Mouse (Mus musculus) adrenal gland, postnatal 25 days (tissue): ENCODE measurements around the gene Mog. TPM values are rescaled to one million over a fixed set of nuclear protein-coding genes. Genes with fewer than 3 reads are reported as not detected.
A peak's percentile ranks its signal among the peaks of the same experiment; 100 is the strongest.

Source experiments
- DNase-seq: peaks from one replicate; pipeline ENCODE4 v3.0.0; 2021; ENCODE audit warnings: mixed read lengths
- long read RNA-seq: library from polyadenylated mRNA; stranded (forward); transcript quantifications from one replicate; pipeline ENCODE4 v2.0.0, GENCODE M21; 2021
- total RNA-seq: library from RNA; stranded (reverse); gene quantifications from 2 replicates; pipeline ENCODE4 v1.2.3, GENCODE M21; 2021

The Mog gene
- not detected in 2 replicates for total RNA-seq
- long read RNA-seq: 0 reads

DNA sequence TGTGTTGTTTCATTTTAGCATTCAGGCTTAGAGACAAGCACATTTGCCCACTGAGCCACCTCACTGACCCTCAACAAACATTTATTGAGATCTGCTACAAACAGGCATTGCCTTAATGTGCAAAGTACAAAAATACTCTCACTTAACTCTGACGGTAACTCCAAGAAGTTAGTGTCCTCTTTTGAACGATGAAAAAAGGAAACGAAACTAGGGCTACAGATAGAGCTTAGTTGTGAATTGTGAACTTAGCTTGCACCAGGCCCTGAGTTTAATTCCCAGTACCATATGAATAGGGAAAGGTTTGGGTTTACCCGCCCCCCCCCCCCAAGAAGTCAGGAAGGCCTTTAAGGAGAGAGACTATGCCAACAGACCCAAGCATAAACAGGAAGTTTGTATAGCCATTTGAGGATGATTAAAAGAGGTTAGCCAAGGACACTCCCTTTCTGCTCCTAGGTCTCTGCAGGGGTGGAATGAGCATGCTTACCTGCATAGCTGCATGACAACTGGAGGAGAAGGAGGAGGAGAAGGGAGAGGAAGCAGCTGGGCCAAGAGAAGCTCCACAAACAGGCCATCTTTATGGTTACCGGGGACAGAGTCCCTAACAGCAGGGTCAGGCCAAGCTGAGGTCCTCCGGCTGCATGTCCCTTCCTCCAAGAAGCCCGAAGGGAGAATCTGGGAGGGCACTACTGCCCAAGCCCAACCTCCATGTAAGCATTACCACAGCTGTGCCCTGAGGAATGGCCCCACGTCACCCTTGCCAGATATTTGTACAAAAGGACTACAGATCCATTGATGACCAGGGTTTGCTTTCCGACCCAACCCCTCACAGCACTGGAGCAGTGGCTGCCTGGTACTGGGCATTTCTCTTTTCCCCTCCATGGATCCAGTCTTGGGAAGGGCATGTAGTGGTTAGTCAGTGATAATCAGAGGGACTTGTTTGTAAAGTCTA is at the start of gene Mog:
Mog (minus strand) TSS at position 771 of the 949 bp plus-strand sequence.
- no peak for DNase-seq

DNA sequence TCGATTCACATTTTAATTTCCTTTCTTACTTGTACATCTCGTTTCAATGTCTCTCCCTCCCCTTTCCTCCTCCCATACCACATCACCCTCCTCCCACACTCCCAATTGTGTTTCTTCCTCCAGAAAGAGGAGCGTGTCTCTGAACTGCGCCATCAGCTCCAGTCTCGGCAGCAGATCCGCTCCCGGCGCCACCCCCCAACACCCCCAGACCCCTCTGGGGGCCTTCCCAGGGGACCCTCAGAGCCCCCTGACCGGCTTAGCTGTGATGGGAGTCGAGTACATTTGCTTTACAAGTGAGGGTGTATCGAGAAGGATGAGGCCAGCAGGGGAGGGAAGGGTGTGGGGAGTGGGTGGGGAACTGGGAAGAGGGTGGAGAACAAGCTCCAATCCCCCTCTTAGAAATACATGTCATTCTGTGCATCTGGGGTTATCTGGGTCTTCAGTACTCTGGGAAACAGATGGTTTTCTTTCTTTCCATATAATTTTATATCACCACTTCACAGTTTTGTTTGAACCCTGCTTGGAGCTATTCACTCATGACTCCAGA is 49.6 kb upstream of the Mog start:
- no peak for DNase-seq

DNA sequence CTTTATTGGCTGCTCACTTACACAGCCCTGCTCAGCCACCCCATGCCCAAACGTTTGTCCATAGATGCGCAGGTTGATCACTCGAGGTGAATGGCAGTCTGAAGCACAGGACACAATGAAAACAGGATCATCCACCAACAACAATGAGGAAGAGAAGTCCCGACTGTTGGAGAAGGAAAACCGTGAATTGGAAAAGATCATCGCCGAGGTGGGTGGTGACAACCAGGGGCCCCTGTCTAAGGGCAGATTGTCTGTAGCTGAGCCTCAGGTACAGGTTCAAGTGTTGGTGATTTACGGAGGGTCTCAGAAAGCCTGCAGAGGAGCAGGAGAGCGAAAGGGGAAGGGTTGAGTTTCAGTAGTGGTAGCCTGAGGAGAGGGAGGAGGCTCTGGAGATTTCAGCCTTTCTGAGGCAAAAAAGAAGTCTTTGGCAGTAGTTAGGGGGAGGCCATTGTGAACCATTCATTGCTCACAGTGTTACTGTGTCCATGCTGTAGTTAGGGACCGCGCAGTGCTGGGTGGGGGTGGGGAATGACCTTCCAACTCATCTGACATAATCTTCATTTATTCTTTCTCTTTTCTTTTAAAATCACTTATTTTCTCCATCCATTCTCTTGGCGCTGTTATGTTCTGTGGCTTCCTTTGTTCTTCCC is 49.0 kb upstream of the Mog start:
- DNase-seq: no peak

DNA sequence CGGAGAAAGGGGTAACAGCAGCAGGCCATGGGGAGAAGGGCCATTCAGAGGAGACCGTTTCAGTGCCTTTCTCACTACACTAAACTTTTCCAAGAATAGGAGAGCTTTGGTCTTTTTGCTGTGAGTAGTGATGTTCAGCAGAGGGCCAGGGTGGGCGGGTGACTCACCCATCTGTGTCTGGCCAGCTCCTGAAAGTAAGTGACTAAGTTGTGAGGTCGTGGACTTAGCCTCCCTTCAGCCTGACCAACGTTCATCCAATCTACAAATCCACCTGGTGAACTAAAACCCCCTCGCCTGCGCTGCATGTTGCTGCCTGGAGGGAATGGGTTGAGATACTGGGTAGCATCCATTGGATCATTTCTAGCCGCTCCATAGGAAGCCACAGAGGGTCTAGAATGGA is 46.9 kb upstream of the Mog start:
- no peak for DNase-seq

DNA sequence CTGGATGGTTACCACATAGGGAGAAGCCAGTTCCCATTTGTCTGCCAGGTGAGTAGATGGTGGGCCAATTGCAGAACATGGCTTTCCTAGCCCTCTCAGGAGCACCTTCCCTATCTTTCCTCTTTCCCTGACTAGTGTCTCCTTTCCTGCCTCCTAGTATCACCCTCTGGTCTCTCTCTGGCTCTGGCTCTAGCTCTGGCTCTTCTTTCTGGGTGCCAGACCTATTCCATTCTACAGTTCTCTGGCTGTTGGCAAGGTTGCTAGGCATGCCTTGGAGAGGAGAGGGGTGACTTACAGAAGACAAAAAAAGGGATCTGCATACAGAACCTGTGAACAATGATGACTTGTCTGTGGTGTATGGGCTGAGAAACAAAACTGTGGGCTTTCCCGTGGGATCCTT is 44.7 kb upstream of the Mog start:
- no peak for DNase-seq

DNA sequence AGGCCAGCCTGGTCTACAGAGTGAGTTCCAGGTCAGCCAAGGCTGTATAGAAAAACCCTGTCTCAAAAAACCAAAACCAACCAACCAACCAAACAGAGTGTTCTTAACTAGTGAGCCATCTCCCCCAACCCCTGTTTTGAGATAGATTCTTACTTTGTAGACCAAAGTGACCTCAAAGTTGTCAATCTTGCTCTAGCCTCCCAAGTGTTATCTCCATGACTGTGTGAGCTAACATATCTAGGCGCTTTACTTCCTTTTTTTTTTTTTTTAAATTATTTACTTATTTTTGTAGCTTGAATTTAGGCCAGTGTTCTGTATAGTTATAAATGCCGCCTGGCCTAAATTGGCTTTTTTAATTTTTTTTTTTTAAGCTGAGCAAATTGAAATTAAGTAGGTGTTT is 42.8 kb upstream of the Mog start:
- no peak for DNase-seq

DNA sequence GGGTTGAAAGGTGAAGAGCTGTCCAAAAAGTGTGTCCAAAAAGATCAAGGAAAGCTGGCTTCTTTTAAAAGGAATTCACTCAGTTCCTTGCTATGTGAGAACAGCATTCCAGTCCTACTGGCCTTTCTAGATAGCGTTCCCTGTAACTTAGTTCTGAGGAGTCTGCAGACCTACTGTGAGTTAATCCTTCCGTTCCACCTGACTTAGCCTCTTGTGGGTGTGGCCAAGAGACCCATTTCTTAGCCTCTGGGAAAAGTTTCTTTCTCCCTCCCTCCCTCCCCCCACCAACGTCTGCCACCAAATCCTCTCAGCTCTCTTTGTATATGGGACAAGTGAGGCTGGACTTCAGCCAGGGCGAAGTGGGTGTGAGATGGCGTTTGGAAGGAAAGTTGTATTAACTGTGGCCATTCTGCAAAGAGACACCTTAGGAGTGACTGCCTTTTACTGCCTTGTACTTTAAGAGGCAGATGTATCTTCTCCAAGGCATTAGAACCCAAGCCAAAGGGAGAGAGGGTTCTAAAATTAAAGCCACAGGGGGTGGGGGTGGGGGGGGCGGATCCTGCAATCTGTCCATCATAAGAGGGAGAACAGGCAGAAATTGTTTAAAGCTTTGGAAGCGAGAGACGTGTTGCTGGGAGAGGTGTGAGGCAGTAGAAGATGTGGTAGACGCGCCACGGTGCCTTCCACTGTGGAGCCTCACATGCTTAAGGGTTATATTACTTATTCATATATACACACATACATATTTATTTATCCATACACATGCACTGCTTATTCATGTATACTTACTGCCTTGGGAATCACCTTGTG is 40.7 kb upstream of the Mog start:
- no peak for DNase-seq

DNA sequence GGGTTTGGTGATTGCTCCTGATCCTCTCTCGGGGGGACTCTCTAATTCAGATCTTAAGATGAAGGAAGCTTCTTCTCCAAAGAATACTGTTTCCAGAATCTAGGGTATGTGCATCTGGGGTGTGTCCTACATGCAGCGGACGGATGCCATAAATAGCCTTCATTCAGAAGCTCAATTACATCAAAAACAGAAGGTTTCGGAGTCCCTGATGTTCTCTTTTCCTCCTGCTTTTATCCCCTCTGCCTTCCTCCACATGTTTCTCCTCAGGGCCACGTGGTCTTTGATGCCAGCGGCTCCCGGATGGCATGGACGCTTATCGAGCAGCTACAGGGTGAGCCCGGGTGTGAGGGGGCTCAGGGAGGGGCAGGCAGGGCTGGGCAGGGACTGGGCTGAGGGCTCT is 39.9 kb upstream of the Mog start:
- DNase-seq: no peak

DNA sequence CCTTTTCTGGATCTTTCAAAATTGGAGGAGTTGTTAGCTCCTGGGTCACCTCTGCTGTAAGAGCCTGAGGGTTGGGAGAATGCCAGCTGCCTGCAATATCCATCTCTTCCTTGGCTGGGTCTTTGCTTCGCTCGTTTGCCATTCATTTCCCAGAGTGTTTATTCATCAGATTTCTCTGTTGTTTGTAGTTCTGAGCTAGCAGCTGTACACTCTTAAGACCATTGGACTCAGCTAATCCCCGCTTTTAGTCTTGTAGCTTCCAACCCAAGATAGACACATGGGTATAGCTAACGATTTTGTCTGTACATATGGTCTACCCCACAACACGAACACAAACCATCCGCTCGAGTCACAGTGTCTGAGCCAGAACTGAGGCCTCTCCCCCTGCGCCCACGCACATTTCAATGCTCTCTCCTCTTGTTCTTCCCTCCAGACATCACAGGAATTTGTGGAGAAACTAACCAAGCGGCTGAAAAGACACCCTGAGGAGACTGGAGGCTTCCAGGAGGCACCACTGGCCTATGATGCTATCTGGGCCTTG is 39.0 kb upstream of the Mog start:
- DNase-seq: no peak

DNA sequence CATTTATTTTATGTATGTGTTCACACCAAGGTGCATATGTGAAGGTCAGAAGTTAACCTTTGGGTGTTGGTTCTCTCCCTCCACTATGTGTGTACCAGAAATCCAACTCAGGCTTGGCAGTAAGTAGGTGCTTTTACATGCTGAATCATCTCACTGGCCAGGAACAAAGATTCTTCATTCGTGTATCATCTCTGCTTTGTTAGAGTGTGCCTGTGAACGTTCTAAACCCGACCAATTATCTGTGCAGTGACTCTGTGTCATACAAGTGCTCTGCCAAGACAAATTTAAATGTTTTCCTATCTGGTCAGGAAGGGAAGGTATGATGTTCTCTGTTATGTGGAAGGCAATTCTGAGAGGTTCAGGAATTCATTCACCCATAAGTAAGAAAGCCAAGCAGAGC is 38.2 kb upstream of the Mog start:
- no peak for DNase-seq

DNA sequence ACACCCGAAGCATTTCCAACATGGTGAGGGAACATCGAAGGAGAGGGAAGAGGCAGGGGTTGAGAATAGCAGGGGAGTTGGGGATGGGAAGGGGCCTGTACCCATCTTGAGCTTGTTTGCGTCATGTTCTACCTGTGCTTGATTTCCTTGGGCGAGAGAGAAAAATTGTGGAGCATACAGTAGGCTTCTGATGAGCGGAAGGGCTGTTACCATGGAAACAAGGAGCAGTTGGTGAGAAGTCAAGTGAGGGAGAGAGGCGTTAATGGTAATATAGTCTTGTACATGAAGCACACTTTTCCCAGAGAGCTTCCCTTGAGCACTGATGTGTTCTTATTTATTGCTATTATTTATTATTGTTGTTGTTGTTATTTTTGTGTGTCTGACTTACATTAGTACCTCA is 33.8 kb upstream of the Mog start:
- DNase-seq: no peak

DNA sequence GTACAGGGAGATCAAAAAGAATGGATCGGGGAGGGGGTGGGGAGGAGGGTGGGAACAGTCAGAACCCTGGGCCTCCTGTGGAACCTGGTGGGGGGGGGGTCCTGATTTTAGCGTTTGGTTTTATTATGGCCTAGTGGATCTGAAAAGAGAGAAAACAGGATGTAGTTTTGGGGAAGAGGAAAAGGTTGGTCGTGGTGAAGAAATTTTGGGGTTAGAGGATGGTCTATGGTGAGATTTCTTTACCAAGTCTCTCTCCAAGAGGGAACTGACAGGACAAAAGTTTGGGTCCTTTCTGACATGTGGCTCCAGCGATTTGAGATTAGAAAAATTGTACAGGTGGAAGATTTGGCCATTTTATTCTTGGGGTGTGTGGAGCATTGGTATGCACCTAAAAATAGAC is 28.5 kb upstream of the Mog start:
- no peak for DNase-seq

DNA sequence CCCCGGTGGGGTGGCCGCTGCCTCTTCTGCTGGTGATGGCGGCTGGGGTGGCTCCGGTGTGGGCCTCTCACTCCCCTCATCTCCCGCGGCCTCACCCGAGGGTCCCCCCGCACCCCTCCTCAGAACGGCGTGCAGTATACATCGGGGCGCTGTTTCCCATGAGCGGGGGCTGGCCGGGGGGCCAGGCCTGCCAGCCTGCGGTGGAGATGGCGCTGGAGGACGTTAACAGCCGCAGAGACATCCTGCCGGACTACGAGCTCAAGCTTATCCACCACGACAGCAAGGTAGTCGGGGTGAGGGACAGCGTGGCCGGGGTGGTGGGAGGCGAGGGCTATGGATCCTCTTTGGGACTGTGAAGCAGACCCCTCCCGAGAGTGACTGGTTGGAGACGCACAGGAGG is 27.7 kb upstream of the Mog start:
- no peak for DNase-seq

DNA sequence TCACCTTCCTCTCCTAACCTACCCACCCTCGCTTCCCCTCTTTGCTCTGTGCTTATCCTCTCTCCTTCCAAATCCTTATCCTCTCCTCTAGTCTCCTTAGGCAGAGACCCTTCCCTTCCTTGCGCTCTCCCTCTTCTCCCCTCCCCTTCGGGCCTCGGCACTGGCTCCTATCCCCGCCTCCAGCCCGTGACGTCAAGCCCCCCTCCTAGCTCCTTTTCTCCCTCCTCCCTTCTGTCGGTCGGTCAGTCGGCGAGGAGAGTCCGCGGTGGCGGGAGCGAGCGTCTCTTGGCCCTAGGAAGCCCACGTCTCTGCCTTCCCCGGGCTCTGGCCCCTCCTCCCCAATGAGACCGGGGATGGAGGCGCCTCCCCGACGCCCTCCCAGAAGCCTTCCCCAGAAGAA is 27.2 kb upstream of the Mog start:
- DNase-seq: peak; percentile 87

DNA sequence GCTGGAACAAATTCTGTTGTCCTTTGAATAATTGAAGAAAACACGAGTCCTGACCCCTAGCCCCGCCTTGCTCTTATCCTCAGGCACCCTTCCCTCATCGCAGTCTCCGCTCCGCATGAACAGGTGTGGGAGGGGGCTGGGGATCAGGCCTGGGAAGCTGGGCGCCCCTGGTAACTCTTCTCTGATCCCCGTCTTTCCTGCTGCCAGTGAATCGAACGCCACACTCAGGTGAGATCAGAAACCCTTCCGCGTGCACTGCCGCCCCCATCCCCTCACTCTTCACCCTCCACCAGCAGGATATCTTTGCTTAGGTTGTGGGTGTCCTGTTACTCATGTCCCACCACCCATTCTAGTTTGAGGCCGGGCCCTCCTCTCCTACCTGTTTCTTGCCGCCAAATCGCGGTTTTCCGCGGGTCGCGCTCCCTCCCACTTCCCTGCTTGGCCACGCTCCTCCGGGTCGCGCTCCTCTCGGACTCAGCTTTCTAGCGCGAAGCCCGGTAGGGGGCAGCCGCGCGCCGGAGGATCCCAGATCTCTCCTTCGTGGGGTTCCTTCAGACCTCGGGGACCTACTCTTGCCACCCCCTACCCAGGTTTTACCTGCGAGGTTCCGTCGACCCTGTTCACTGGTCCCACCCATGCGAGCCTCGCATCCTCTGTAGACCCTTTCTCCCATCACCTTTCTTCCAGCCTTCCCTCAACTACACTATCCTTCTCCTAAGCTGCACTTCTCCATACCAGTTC is 26.5 kb upstream of the Mog start:
- peak; percentile 79 for DNase-seq

DNA sequence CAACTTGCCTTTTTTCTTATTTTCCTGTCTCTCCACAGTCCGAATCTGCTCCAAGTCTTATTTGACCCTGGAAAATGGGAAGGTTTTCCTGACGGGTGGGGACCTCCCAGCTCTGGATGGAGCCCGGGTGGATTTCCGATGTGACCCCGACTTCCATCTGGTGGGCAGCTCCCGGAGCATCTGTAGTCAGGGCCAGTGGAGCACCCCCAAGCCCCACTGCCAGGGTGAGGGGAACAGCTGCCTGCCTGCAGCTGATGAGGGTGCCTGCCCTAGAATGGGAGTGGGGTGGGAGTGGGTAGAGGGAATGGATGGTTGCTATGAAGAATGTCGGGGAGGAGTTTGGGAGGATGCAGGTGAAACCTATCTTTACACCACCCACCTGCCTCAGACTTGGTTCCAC is 25.2 kb upstream of the Mog start:
- no peak for DNase-seq

DNA sequence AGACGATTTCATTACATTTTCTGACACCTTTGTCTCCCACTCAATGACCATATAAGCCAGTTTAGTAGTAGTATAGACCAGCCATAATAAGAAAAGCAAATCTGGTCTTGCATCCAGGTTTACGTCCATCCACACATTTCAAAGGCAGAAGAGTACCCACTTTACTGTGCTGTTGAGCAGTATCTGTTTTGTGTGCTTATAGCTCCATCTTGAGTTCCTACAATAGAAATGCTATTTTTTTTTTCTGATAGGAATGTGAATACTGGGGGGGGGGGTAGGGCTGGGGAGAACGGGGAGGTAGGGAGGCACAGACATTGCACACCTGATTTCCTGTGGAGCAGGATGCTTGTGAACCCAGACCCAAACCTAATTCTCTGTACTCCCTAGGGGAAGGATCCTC is 24.8 kb upstream of the Mog start:
- DNase-seq: no peak

DNA sequence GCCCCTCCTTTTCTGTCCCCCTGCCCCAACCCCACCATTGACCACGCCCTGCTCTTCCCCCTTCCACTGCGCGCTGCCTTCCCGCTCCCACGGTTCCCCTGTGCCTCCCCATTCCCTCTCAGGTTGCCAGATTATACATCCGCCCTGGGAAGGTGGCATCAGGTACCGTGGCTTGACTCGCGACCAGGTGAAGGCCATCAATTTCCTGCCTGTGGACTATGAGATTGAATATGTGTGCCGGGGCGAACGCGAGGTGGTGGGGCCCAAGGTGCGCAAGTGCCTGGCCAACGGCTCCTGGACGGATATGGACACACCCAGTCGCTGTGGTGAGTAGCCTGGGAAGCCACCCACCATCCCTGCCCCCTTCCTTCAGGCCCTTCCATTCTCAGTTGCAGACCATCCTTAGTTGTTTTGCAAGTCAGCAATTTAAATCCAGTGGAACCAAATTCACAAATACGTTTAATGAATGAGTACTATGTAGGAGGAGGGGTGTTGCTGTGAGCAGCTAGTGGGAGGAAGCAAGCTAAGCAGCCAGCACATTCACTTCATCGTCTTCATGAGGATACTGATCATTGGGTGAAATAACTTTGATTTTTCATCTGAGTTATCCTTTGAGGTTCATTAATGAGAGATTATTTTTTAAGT is 24.3 kb upstream of the Mog start:
- no peak for DNase-seq

DNA sequence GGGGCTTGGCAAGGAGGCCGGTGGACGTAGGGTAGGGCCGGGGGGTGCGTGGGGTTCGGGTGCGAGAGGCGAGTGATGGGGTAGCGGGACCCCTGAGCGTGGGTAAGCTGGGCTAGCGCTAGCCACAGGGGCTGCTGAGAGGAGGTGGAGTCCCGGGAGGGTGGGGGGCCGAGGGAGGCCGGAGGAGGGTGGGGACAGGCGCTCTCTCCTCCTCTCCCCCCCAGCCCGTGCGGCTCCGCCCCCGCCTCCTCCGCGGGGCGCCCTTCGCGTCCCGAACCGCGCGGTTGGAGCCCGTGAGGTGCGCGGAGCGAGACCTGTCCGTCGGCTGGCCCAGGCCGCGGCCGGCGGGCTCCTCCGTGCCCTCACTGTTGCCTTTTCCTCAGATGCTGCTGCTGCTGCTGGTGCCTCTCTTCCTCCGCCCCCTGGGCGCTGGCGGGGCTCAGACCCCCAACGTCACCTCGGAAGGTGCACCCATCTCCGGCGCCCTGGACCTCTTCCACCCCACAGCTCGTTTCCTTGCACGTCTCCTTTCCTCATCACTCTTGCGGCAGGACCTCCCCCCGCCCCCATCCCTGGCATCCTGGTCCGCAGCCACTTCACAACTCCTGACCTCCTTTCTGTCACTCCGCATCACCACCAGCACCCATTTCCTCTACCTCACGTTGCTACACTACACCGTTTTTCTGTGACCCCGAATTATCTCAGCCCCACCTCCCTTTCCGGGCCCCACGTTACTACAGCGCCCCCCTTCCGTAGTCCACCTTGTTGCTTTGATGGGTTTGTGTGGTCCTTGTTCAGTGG is 23.3 kb upstream of the Mog start:
- peak; percentile 74 for DNase-seq

DNA sequence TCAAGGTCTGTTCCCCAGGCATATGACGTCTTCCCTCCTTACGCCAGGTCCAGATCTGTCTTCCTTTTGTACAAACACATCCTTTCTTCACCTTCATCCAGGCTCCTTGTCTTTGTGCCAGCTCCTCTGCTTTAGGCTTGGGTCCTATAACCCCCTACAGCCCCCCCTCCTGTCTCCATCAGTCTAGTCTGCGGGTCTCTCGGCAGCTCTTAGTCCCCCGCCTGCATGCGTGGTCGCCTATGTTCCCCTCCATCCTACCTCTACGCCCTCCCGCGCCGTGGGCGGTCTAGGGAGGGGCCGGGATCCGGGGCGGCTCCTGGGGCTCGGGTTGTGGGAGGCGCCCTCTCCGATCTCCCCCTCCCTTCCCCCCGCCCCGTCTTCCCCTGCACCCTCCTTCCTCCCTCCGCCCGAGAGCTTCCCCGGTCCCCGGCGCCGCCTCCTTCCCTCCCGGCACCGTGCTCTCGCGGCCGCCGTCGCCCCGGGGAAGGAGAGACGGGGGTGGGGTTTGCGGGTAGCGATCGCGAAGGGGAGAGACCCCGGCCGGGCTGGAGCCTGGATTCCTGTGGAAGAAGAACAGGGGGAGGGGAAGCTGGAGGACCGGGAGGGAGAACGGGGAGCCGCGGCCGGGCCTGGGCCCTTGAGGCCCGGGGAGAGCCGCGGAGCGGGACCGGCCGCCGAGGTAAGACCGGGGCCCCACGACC is 22.6 kb upstream of the Mog start, which contains the start of gene Gabbr1:
Gabbr1 (plus strand) TSS at position 356 of the 701 bp plus-strand sequence.
- DNase-seq: peak; percentile 86
